Mouse (Mus musculus) inflammation-experienced regulatory T-cells, adult 6 months (primary cell): ENCODE results near the gene Pyroxd1. TPM values are rescaled to one million over a fixed set of nuclear protein-coding genes. Genes with fewer than 3 reads are reported as not detected.
"Not testable (repeated sequence)": the region's sequence is repeated elsewhere in the genome, so short reads cannot be mapped to it uniquely, and the experiment has no call there.

ENCODE experiments used
- ATAC-seq: one replicate; pipeline ENCODE4 v1.8.0; 2017
- polyA plus RNA-seq, 3 experiments: library from polyadenylated mRNA; unstranded; fragments of 100-300 nt; shearing (Covaris generic); gene quantifications; one replicate each; pipeline ENCODE4 v1.2.1; 2017

Pyroxd1 gene
- polyA plus RNA-seq, result 10 to 100 TPM; 18.2 to 20.5 (median 19.7) TPM

DNA sequence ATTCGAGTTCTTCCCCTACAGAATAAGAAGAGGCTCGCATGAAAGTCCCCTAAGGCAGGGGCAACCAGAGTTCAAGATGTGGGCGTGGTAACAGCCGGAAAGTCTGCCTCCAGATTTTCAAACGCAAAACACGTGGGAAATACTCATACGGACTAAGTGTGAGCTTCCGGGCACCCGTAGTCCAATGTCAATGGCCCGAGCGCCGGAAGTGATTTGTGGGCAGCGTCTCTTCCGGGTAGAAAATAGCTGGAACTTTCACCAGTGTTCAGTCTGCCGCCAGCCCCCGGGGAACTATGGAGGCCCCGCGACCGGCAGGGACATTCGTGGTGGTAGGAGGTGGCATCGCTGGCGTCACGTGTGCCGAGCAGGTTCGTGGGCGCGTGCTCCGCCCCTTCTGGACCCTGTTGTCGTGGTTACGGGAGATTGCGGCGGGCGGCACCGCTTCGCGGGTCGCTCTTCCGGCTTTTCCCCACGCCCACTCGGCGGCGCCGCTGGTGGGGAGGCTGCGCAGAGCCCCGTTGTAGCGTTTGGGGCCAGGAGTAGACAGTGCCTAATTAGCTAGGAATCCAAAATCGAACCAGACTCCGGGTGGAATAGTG lies at the start of gene Pyroxd1:
Gene Pyroxd1, plus strand, starts transcription at position 215 of the 599 bp plus-strand sequence.
- peak; percentile 86 for ATAC-seq

DNA sequence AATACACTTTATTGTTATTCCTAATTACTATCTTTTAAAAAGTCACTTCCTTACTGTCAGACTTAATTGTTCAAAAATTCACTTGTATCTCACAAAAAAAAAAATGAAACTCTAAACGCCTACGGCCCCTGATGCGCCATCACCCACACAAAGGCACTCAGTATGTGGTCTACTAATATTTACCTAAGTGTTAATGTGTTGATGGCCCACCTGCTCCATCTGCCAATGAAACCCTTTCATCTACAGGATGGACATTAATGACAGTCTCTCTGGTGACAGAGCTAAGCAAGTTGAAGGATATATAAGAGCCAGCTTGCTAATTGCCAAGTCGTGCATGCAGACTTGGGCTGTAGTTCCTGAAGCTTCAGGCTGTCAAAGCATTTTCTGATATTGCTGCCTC lies 47.4 kb upstream of the Pyroxd1 start, which contains the start of gene Iapp:
Gene Iapp, plus strand, starts transcription at position 326 of the 400 bp plus-strand sequence.
- ATAC-seq, result no peak

DNA sequence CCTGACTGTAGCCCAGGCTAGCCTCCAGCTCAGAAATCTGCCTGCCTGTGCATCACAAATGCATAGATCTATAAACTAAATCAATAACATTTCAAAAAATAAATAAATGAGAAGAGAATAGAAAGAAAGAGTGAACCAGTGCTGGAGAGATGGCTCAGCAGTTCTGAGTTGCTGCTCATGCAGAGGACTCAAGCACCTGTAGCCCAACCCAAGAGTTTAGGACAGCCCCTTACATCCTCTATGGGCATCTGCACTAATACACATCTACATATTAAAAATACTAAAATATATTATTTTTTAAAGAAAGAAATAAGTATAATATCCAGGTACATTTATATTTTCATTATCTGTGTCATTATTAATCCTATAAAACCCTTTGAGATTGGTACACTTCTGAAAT lies 40.4 kb upstream of the Pyroxd1 start:
- ATAC-seq, result no peak

DNA sequence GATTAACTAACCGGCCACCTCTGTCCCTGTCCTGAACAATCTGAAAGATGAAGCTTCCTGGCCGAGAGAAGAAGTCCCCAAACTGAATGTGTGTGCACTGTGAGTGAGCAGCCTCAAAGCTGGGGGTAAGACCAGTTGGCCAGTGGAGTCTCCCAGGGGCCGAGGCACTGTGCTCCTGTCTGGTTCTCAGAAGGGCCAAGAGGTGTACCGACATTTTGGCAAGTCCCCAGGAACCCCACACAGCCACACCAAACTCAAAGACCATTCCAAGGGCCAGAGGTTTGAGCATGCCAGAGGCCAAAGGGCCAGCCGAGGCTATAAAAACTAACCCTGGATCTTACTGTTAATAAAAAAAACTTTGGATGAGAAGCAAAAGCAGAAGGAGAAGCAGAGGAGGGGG lies 31.2 kb upstream of the Pyroxd1 start:
- no peak for ATAC-seq

DNA sequence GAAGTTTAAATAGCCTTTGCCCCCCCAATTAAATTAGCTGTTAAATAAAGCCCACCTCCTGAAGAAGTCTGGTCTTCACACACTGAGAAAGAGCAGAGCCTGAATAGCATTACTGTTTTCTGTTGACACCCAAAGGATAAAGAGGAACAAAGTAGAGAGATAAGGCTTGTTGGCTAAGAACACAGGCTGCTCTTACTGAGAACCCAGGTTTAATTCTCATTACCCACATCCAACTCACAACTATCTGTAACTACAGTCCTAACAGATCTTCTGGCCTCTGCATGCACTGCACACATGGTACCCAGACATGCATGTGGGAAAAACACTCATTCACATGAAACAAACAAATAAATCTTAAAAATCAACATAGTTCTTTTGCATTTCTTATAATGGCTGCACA lies 28.3 kb upstream of the Pyroxd1 start:
- ATAC-seq, result no peak

DNA sequence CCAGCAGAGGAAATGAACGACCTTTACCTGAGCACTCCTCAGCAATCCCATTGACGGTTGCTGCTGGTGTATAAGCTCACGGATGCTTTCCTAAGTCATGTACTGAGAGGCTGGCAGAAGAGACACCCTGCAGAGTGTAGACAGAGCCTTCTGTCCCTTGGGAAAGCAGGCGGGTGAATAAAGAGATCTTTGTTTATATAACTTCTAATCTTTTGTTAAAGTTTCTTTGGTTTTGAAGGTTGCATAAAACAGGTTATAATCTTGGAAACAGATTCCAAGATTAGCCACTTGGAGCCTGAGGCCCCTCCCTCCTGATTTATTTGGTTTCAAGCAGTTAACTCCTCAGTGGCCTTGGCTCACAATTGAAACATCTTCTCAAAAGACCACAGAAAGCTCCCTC lies 22.6 kb upstream of the Pyroxd1 start, which contains the start of gene Slco1a5:
Gene Slco1a5, minus strand, starts transcription at position 101 of the 400 bp plus-strand sequence.
- no peak for ATAC-seq

DNA sequence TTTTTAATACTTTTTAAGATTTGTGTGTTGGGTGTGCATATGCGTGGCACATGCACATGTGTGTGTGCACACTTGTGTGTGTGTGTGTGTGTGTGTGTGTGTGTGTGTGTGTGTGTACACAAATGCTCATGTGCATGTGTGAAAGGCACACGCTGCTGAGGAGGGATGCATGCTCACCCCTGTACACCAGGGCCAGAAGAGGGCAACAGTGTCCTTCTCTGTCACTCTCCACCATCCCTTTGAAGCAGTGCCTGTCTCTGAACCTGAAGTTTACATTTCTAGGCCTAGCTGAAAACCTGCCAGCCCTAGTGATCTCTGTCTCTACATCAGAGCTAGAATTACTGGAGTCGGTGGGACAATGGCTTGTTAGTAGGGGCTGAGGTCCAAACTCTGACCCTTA lies 18.9 kb upstream of the Pyroxd1 start:
- no peak for ATAC-seq

DNA sequence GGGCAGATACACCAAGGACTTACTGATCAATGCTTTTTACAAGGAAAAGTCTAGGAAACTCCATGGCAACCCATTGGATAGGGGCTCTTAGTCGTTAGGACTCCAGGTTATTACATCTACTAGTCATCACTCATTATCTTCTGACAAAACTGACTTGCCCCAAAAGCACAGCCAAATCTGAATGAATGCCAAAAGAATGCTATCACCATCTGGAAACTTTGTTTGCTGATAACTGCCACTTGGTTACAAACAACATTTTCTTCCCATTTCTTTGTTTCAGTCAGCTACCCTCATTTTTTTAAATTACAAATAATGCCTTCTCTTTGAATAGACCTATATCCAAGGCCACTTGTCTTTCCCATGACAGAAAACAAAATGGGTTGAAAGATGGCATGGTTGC lies 16.3 kb upstream of the Pyroxd1 start:
- ATAC-seq, result no peak

DNA sequence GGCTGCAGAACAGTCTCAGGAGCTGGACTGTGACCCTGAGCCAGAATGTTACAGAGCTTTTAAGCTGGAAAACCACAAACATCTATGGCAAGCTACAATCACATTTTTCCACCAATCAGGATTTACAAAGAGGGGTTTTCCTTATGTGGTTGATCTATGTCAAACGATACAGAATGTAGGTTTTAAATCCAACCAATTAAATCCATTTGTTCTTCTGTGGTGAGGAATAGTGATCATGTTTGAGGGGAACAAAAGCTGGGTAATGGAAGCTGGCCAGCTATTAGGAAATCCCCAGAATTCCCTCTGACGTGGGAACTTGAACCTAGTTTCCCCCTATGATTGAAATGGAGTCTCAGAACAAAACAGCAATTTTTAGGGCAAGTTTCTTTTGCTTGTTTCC lies 6.5 kb upstream of the Pyroxd1 start:
- ATAC-seq, result no peak

DNA sequence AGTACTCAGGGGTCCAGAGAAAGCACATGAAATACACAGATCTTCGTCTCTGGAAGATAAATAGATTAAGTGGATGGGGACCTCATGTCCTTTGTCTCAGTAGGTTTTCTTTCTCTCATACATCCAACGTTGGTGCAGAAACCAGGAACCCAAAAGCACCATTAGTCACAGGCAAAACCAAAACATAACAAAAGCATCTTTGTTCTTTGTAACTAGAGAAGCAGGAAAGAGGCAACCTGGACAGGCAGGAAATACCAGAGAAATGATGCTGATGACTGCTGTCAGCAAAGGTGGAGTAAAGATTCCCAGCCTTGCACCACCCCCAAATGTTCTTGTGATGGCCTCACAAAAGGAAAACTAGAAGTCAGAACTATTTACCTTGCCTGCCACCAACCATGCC lies 5.9 kb upstream of the Pyroxd1 start:
- no peak for ATAC-seq

DNA sequence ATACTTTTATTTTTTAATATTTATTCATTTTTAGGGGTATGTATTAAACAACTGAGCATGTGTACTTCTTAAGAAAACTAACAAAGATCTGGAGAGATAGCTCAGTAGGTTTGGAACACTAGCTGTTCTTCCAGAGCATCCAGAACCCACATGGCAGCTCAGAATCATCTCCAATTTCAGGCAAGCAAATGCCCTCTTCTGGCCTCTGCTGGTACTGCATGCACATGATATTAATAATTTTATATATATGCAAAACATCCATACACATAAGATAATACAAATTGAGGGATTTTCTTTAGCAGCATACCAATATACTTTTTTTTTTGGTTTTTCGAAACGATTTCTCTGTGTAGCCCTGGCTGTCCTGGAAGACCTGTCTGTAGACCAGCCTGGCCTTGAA lies 1.9 kb upstream of the Pyroxd1 start:
- ATAC-seq, result no peak

DNA sequence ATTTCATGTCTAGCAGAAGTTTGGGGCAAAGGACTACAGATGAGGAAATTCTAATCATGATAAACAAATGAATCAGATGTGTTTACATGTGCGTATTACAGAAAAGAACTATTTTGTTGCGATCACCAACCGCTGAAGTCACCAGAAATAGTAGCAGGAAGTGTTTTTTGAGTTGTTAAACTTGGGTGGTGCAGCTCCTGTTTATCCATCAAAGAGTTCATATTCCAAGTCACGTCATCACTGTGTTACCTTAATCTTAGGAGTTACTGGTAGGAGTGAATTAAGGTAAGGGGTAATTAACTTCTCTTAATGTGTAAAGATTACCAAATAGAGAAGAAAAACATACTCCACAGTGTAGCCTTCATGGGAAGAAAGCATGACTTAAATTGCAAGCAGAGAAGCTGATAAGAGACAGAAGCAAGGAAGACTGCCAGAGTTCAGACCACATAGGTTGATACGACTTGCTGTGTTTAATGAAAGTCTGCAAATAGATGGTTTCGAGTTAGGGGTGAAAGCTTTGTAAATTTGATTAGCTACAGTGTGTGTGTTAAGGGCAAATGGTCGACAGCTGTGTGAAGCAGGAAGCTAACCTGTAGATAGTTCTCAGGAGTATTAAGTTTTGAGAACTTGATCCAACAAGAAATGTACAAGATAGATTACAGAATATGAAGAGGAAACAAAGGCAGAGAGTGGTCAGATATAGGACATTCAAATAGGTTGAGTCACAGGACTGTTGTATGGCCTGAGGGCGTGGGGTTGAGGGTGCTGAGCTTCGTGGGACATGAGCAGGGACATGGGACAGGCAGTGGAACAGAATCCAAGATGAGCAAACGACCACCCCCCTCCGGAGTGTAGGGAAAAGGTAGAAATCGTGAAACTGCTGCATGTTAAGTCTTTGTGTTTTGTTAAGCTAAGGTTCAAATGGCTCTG lies 992 bp downstream of the Pyroxd1 start:
- ATAC-seq, result peak; percentile 4

DNA sequence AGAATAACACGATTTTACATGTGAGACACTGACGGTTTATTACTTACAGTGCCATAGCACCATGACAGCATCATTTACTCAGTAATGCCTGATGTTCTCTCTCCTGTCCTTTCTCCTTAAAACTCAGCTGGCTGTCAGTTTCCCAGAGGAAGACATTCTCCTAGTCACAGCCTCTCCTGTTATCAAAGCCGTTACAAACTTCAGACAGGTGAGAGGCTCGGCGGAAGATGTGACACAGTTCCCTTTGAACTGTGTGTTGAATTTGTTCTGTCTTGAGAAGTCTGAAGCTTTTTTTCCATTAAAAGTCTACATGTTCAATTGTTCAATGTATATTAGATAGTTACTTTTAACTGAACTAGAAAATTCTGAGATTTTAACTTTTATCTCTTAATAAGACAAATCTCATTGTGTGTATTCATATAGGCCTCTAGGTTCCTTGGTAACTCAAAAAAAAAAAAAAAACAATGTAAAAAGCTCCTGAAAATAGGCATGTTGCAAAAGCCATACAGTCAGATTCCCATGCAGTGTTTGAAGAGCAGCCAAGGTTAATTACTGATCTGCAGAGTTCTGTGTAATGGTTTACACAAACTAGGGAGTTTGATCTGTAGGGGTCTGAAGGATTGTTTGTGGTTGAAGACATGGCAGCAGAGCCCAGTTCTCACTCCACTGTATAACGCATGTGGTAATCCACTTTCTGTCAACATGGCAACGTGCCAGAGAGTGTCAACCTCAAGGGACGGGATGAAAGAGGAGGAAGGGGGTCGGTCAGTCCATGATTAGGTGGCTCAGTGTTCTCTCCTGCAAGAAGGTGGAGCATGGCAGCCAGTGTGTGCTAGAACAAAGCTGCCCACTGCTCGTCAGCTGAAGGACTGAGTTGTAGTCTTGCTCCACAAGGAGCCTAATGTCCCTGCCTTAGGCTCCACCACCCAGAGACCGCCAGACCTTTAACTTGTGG lies 2.3 kb downstream of the Pyroxd1 start:
- no peak for ATAC-seq

DNA sequence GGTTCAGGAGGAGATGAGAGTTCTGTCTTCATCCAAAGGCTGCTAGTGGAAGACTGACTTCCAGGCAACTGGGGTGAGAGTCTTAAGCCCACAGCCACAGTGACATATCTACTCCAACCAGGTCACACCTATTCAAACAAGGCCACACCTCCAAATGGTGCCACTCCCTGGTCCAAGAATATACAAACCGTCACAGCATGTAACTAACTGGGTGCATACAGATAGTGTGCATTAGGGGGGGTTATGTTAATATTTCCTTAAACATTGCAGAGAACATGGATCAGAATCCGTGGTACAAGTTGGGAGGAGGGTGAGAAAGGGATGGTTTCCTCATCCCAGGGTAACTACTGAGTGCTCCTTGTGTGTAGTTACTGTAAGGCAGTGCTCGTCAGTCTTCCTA lies 6.6 kb downstream of the Pyroxd1 start:
- ATAC-seq, result not testable (repeated sequence)

DNA sequence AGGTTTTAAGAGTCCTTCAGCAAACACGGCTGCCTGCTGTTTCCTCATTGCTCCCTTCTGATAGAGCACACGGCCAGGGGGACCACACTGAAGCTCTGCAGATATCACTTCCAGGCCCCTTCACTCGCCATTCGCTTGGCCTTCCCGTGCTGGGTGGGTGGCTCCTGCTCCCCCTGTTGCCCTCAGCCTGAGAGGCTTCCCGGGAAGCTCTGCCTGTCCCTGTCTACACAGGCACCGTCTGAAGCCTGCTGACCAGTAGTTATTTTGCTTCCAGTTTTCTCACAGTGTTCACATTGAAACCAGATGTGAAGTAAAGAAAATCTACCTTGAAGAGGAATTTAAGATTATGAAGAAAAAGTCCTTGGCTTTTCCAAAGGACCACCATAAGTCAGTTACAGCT lies 11.7 kb downstream of the Pyroxd1 start:
- ATAC-seq, result no peak

DNA sequence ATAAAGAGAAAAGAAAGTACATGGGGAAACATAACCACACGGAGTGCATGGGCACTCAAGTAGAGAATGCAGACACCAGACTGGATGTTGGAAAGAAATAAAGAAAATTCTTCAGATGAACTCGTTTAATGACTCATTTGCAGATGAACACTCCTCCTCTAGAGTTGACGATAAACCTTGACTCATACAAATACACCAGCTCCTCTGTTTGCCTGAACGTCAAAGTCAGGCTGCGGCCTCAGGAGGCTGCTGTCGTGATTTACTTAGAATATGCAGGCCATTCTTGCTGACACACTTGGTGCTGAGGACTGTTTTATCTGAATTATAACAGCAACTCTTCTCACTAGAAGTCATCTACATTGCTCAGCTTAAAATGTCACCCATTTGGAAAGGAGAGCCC lies 16.6 kb downstream of the Pyroxd1 start:
- no peak for ATAC-seq

DNA sequence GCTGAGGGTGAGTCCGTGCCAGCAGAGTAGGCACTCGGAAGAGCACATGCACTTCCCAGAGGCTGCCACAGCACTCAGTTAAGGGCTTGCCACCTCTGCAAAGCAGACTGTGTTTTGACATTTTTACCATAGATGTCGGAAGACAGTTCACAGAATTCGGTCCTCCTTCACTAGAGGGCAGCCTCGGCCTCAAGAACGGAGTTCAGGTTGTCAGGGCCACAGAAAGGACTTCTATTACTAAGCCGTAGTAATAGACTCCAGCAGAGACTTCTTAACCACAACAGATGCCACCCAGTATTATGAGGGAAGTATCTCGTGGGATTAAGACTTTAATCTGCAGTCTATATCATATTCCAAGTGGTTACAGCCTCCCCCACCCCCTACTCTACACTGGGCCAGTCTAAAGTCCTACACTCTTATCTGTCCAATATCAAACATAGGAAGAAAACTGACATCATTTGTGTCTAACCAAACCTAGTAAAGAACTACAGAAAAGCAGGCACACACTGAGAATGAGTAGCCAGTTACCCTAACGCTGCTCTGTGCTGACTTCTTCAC lies 17.6 kb downstream of the Pyroxd1 start:
- no peak for ATAC-seq

DNA sequence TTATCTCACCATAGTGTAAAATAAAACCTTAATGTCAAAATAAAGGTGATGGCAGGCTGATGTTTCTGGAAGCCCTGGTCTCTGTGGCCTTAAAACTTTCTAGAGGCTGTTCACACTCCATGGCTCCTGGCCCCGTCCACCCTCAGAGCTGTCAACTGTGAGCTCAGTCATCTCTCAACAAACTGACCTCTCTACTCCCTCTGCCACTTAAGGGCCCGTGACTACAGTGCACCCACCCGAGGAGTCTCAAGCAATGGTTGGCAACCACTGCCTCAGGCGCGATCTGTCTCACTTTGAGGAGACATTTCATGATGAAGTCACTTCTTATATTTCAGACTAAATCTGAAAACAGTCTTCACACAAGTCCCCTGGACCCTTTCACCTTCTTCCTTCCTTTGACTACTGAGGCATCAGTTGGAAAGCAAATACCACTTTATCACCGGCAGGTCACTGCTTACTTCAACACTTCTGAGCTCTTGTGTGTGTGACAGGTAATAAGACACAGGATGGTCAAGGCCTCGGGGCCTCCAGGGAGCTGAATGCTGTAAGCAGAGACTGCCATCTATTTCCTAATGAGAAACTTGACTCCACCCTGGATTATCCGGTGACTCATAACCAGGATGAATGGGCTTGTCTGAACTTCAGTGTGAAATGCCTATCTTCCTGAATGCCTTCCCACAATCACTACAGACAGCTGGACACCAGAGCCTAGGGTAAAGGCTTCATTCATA lies 20.5 kb downstream of the Pyroxd1 start:
- no peak for ATAC-seq

DNA sequence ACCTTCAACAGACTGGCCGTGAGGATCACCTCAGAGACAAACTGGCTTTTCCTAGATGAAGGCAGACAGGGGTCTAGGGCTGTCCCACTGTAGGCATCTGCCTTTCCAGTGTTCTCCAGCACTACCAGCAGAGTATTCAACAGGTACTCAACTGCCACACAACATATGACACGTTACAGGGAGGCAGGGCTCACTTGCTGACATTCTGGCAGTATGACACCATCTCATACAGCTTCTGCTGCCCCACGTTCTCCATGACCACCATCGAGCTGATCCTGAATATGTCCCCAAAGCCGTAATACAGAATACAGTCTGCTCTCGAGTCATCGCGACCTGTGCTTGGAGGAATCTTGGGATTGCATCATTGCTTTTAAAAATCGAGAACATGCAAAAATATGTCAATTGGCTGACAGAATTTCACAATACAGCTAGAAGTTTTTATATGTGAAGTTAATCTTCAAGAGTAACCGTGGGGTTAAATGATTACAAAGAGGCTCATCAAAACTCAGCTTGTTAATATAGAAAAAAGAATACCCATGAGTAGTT lies 21.1 kb downstream of the Pyroxd1 start:
- no peak for ATAC-seq

DNA sequence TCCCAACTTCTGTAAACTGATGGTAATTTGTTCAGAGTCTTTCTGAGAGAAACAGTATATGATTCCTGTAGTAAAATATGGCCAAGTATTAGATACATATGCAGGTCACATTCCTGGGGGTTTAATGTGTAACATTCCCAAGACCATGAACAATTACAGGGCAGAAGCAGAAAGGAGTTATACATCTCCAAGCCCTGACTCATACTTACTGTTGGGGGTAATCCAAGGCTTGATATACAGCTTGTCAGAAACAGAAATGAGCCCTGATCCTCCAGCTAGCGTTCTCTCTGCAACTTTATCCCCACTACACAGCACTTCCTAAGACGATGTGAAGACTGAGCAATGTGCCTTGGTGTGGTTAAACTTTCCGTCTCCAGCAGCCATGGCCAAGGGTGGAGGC lies 22.1 kb downstream of the Pyroxd1 start:
- no peak for ATAC-seq

DNA sequence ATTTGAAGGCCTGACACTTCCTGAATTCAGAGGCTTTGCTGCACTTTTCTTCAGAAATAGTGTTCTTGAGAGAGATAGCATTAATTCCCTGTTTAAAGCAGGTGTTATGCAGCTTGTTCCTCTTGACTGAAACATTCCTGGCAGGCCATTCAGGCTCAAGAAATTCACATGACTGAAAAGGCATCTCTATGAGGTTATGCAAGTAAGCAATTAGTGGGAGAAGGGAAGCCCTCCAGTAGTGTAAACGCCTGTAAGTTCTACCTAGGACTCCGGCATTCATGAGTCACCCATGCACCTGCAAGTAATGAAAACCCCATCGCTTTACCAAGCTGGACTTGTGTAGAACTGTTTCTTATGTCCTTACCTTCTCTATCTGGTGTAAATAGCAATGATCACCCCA lies 24.1 kb downstream of the Pyroxd1 start:
- ATAC-seq, result no peak
